Mouse (Mus musculus) hindbrain, embryonic 15.5 days (tissue): Measurements from ENCODE around the gene Ptrh2. TPM values are rescaled to one million over a fixed set of nuclear protein-coding genes. Genes with fewer than 3 reads are reported as not detected.
A peak's percentile ranks its signal among the peaks of the same experiment; 100 is the strongest.

Experiments
- ATAC-seq: fragments of 200-750 bp; cut with Nextera tagmentation; 2 replicates; pipeline ENCODE4 v1.8.0; 2017; ENCODE audit warnings: low read depth, moderate number of reproducible peaks, moderate TSS enrichment; ENCODE audit not compliant: low FRiP score
- H3K27ac ChIP-seq: fragments of 300-500 bp; sonication (generic); replicated peaks from 2 replicates; pipeline ENCODE4 v1.5.1; 2015; ENCODE audit warnings: mild to moderate bottlenecking, inconsistent platforms
- H3K27me3 ChIP-seq: fragments of 300-500 bp; sonication (generic); 2 replicates; pipeline ENCODE4 v1.6.1; 2015; ENCODE audit warnings: control low read depth, inconsistent platforms
- H3K36me3 ChIP-seq: fragments of 300-500 bp; sonication (generic); 2 replicates; pipeline ENCODE4 v1.6.1; 2015; ENCODE audit warnings: control low read depth, inconsistent platforms
- H3K4me1 ChIP-seq: fragments of 300-500 bp; sonication (generic); replicated peaks from 2 replicates; pipeline ENCODE4 v1.6.1; 2015; ENCODE audit warnings: control low read depth, inconsistent platforms
- H3K4me2 ChIP-seq: fragments of 300-500 bp; sonication (generic); 2 replicates; pipeline ENCODE4 v1.6.1; 2015; ENCODE audit warnings: moderate library complexity, mild to moderate bottlenecking, inconsistent platforms
- H3K4me3 ChIP-seq: fragments of 300-500 bp; sonication (generic); 2 replicates; pipeline ENCODE4 v1.5.1; 2015; ENCODE audit warnings: mild to moderate bottlenecking, inconsistent platforms
- H3K9ac ChIP-seq: fragments of 300-500 bp; sonication (generic); 2 replicates; pipeline ENCODE4 v1.6.1; 2015; ENCODE audit warnings: inconsistent platforms
- H3K9me3 ChIP-seq: fragments of 300-500 bp; sonication (generic); 2 replicates; pipeline ENCODE4 v1.6.1; 2016; ENCODE audit warnings: control low read depth, inconsistent platforms
- WGBS: fragments of 180-500 bp; shearing (Covaris S2); methylation state at CpG from one replicate; pipeline ENCODE4 v1.1.7; 2015; 5-methylcytosine and 5-hydroxymethylcytosine counted together
- polyA plus RNA-seq: library from polyadenylated mRNA; unstranded; fragments of >200 nt; fragmentation: Nextera tagmentation; extraction: Ambion mirVana; gene quantifications from 2 replicates; pipeline ENCODE4 v1.2.1, GENCODE M21; 2015

Gene Ptrh2
- polyA plus RNA-seq, 1 experiment from 2014 or later, result 29.9 TPM

DNA sequence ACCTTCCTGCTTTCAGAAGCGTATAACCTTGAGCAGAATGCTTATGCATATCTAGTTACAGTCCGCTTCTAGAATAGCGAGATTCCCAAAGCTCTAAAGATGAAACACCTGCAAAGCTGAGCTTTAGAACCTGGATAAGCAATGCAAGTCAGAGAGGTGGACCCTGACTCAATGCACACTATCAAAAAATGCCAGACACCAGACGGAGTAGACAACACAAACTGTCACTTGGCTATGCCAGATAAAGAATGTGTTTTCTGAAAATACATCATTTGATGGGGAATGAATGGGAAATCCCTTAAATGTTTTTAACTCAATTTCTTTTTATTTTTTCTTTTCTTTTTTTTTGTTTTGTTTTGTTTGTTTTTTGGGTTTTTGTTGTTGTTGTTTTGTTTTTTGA lies 8.3 kb upstream of the Ptrh2 start:
- WGBS, result 93% methylated on average over 4 of the region's 4 CpGs
- H3K27ac ChIP-seq, result no peak overlapping the region
- H3K4me1 ChIP-seq, result no peaks in the 10 kb centered on the region

DNA sequence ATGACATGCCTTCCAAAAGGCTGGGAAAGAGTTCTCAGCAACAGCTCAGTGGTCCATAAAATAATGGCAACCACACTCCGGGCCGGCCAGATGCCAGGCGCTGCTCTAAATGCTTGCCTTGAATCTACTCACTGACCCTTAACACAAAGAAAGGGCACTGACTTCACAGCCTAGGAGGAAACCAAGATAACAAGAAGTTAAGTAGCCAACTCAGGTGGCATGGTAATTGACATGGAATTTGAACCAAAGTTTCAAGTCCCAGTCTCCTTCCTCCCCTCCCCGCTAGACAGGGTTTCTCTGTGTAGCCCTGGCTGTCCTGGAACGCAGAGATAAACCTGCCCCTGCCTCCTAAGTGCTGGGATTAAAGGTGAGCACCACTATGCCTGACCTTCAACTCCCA lies 4.8 kb upstream of the Ptrh2 start:
- Histone ChIP-seq H3K27me3 (no peaks in the 10 kb centered on the region), H3K9ac (no peak overlapping the region), H3K27ac (no peak overlapping the region), H3K4me1 (peaks cover 17% of the 10 kb centered on the region), H3K4me3 (no peak overlapping the region), H3K4me2 (no peak overlapping the region), H3K36me3 (no peaks in the 10 kb centered on the region), H3K9me3 (no peaks in the 10 kb centered on the region)
- WGBS, result 48% methylated on average over 5 of the region's 5 CpGs
- no peak for ATAC-seq

More for the DNA sequence above, 8.3 kb upstream of the Ptrh2 start:
- Histone ChIP-seq H3K36me3 (no peaks in the 10 kb centered on the region), H3K27me3 (no peaks in the 10 kb centered on the region), H3K9me3 (no peaks in the 10 kb centered on the region), H3K9ac (no peak overlapping the region), H3K4me2 (no peak overlapping the region), H3K4me3 (no peak overlapping the region)
- no peak for ATAC-seq

- no peak overlapping the region for H3K4me3 ChIP-seq
- no peak for ATAC-seq
- H3K27me3 ChIP-seq, result no peaks in the 10 kb centered on the region
- WGBS, result 97% methylated on average over 3 of the region's 3 CpGs
- H3K4me2 ChIP-seq, result no peak overlapping the region
- no peaks in the 10 kb centered on the region for H3K36me3 ChIP-seq
- no peaks in the 10 kb centered on the region for H3K9me3 ChIP-seq
- H3K9ac ChIP-seq, result no peak overlapping the region
- peaks cover 31% of the 10 kb centered on the region for H3K4me1 ChIP-seq
- H3K27ac ChIP-seq, result no peak overlapping the region
Measured at GRCm38 (mm10) chr11:86680729-86681128, 3.1 kb upstream of the Ptrh2 start.

DNA sequence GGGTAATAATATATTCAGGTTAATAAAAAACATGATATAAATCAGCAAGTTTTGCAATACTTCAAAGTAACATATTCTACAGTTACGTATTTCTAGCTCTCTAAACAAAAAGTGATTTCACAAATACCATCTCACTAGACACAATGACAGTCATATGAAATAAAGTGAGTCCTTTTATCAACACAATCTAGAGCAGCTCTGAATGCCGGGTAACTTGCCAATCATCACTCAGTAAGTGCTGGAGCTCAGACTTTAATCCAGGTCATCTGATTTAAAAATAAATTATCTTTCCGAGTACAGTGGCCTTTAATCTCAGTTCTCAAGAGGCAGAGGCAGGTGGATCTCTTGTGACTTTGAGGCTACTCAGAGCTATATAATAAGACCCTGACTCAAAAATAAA lies 2.4 kb upstream of the Ptrh2 start:
- Histone ChIP-seq H3K4me1 (peaks cover 34% of the 10 kb centered on the region), H3K9ac (no peak overlapping the region), H3K27ac (no peak overlapping the region), H3K9me3 (no peaks in the 10 kb centered on the region), H3K27me3 (no peaks in the 10 kb centered on the region), H3K4me3 (no peak overlapping the region), H3K36me3 (no peaks in the 10 kb centered on the region), H3K4me2 (no peak overlapping the region)
- ATAC-seq, result no peak
- WGBS, result 92% methylated on average over 3 of the region's 3 CpGs

- peak overlapping the region; percentile 85 for H3K4me2 ChIP-seq
- 40% methylated on average over 7 of the region's 7 CpGs for WGBS
- ATAC-seq, result no peak
- peak overlapping the region; percentile 96 for H3K4me3 ChIP-seq
- H3K27me3 ChIP-seq, result no peaks in the 10 kb centered on the region
- no peaks in the 10 kb centered on the region for H3K9me3 ChIP-seq
- peaks cover 34% of the 10 kb centered on the region for H3K4me1 ChIP-seq
- peak overlapping the region; percentile 97 for H3K9ac ChIP-seq
- H3K36me3 ChIP-seq, result no peaks in the 10 kb centered on the region
- H3K27ac ChIP-seq, result no peak overlapping the region
Measured at GRCm38 (mm10) chr11:86682861-86683260, 924 bp upstream of the Ptrh2 start.

- Histone ChIP-seq H3K4me2 (peak overlapping the region; percentile 85), H3K4me3 (peak overlapping the region; percentile 96), H3K27ac (peak overlapping the region; percentile 93), H3K4me1 (peaks cover 34% of the 10 kb centered on the region), H3K27me3 (no peaks in the 10 kb centered on the region), H3K9ac (peak overlapping the region; percentile 97), H3K36me3 (peaks cover 2% of the 10 kb centered on the region; the same call in 1 of the 2 replicates), H3K9me3 (no peaks in the 10 kb centered on the region)
- no peak for ATAC-seq
- 11% methylated on average over 20 of the region's 20 CpGs for WGBS
Measured at GRCm38 (mm10) chr11:86684126-86685012, 584 bp downstream of the Ptrh2 start.

DNA sequence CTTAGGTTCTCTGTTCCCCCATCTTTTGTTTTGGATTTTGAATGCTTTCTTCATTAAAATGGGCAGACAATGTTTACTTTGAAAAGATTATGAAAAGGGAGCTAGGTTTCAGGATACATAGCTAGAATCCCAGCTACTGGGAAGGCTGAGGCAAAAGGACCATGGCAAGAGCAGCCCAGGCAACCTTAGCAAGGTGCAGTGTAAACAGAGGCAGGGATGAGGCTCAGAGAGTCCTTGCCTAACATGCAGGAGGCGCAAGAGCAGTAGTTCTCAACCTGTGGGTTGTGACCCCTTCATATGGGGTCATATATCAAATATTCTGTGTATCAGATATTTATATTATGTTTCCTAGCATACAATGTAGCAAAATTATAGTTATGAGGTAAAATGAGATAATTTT lies 1.6 kb downstream of the Ptrh2 start:
- peaks cover 34% of the 10 kb centered on the region for H3K4me1 ChIP-seq
- H3K27me3 ChIP-seq, result no peaks in the 10 kb centered on the region
- peak overlapping the region; percentile 85 for H3K4me2 ChIP-seq
- no peak overlapping the region for H3K4me3 ChIP-seq
- H3K9me3 ChIP-seq, result no peaks in the 10 kb centered on the region
- H3K9ac ChIP-seq, result no peak overlapping the region
- ATAC-seq, result no peak
- H3K36me3 ChIP-seq, result peaks cover 8% of the 10 kb centered on the region
- no peak overlapping the region for H3K27ac ChIP-seq
- 93% methylated on average over 1 of the region's 1 CpGs for WGBS

- Histone ChIP-seq H3K4me2 (no peak overlapping the region), H3K4me1 (peaks cover 6% of the 10 kb centered on the region), H3K36me3 (peaks cover 49% of the 10 kb centered on the region), H3K9me3 (no peaks in the 10 kb centered on the region), H3K9ac (no peak overlapping the region), H3K27me3 (no peaks in the 10 kb centered on the region), H3K4me3 (no peak overlapping the region), H3K27ac (no peak overlapping the region)
- ATAC-seq, result no peak
- 91% methylated on average over 3 of the region's 3 CpGs for WGBS
Measured at GRCm38 (mm10) chr11:86690383-86690782, 6.6 kb downstream of the Ptrh2 start.

GRCm38 (mm10) chr11:86691482-86691881 lies 7.7 kb downstream of the Ptrh2 start:
- H3K4me3 ChIP-seq, result no peak overlapping the region
- no peak overlapping the region for H3K4me2 ChIP-seq
- no peaks in the 10 kb centered on the region; the same call in 1 of the 2 replicates for H3K4me1 ChIP-seq
- no peak for ATAC-seq
- no peaks in the 10 kb centered on the region for H3K9me3 ChIP-seq
- 96% methylated on average over 3 of the region's 3 CpGs for WGBS
- no peaks in the 10 kb centered on the region for H3K27me3 ChIP-seq
- no peak overlapping the region for H3K27ac ChIP-seq
- H3K9ac ChIP-seq, result no peak overlapping the region
- peaks cover 57% of the 10 kb centered on the region for H3K36me3 ChIP-seq

DNA sequence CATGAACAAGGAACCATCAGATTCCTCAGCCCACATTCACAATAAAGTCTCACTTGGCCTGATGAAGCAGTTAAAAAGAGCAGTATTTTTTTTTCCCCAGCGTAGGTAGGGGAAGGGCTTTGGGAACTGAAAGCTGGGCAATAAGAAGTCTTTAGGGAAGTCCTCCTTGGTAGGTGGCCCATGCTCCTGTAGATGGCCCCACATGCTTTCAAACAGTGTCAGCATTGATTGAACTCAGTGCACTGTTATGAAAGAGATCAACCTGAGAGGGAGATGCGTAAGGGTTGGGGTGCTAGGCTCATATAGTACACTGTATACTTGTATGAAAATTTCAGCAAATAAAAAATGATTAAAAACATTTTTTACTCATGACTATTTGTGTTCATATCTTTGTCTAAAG lies 8.2 kb downstream of the Ptrh2 start:
- Histone ChIP-seq H3K9ac (no peak overlapping the region), H3K4me3 (no peak overlapping the region), H3K36me3 (peaks cover 61% of the 10 kb centered on the region)

DNA sequence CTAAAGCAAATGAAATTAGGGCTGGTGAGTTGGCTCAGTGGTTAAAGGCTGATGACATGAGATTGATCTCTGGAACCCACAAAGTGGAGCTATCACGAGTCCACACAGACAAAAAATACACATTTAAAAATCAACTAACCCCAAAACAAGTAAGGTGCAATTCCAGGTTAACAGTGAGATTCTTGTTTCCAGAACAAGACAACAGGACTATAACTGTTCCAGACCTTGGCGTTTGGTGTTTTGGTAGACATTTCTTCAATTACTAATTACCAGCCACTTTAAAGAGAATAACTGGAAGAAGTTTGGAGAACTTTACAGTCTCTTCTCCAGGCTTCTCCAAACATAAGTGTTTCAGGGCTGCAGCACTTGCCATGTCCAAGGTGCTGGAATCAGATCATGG lies 8.8 kb downstream of the Ptrh2 start:
- 93% methylated on average over 2 of the region's 2 CpGs for WGBS
- Histone ChIP-seq H3K4me3 (no peak overlapping the region), H3K9ac (no peak overlapping the region), H3K36me3 (peaks cover 66% of the 10 kb centered on the region), H3K27ac (no peak overlapping the region), H3K4me2 (no peak overlapping the region), H3K9me3 (no peaks in the 10 kb centered on the region), H3K27me3 (no peaks in the 10 kb centered on the region), H3K4me1 (no peaks in the 10 kb centered on the region)
- no peak for ATAC-seq

More for the DNA sequence above, 8.2 kb downstream of the Ptrh2 start:
- no peaks in the 10 kb centered on the region for H3K4me1 ChIP-seq
- H3K27me3 ChIP-seq, result no peaks in the 10 kb centered on the region
- ATAC-seq, result no peak
- 92% methylated on average over 2 of the region's 2 CpGs for WGBS
- no peaks in the 10 kb centered on the region for H3K9me3 ChIP-seq
- no peak overlapping the region for H3K27ac ChIP-seq
- H3K4me2 ChIP-seq, result no peak overlapping the region

DNA sequence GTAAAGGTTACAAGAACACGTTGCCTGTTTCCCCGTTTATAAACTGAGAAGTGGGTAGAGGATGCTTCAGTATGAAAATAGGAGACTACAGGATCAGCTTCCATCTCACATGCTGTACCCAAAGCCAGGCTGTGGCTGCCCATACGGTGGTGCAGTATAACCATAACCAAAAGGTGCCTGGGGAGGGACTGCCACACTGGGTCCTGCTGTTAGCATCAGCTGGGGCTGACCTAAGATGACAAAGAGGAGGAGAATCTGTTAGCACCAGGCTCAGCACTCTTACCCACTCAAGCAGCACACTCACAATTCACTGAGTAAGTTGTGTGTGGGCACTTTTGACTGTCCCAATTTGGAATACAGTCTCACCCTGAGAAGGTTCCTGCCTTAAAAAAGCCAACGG lies 11.7 kb downstream of the Ptrh2 start:
- 81% methylated on average over 4 of the region's 4 CpGs for WGBS
- Histone ChIP-seq H3K36me3 (peaks cover 75% of the 10 kb centered on the region), H3K27ac (no peak overlapping the region)

More for the DNA sequence above, 11.7 kb downstream of the Ptrh2 start:
- H3K9ac ChIP-seq, result no peak overlapping the region
- H3K4me1 ChIP-seq, result no peaks in the 10 kb centered on the region
- ATAC-seq, result no peak
- no peaks in the 10 kb centered on the region for H3K27me3 ChIP-seq
- no peak overlapping the region for H3K4me3 ChIP-seq
- H3K4me2 ChIP-seq, result no peak overlapping the region
- H3K9me3 ChIP-seq, result no peaks in the 10 kb centered on the region
